Mouse (Mus musculus): ENCODE data around the gene Adamts5. TPM values are rescaled to one million over a fixed set of nuclear protein-coding genes. Genes with fewer than 3 reads are reported as not detected.

Adamts5 gene
- total RNA-seq (2021), result under 1 TPM; 0.37 to 0.67 TPM
- long read RNA-seq, experiment 1, result 0 reads
- long read RNA-seq, experiment 2, result 0 reads

DNA sequence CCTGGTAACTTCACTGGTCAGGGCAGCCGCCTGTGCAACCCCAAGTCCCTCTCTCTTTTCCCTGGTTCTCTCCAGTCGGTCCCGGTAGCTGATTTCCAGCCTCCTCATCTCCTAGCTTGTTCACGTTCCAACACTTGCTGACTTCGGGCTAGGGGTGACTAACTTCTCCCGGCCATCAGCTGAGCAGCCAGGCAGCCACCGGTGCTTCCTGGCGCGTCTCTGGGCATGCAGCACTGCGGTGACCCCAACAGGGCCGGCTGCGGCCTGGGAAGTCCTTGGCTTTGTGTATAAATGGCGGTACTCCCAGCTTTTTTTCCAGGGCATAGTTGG is at the start of gene Adamts5:
TSS of gene Adamts5 (minus strand) at position 248 of the 330 bp plus-strand sequence.
- no peak for TF ChIP-seq CTCF (conservative IDR thresholded peaks at IDR 0.05)
- Histone ChIP-seq H3K27ac (peak within 1 kb of the TSS; percentile 32; the same call in 1 of the 2 replicates), H3K4me3 (peak within 1 kb of the TSS; percentile 74)
- no peak for DNase-seq (ENCODE audit: low spot score in 2 of 2)

DNA sequence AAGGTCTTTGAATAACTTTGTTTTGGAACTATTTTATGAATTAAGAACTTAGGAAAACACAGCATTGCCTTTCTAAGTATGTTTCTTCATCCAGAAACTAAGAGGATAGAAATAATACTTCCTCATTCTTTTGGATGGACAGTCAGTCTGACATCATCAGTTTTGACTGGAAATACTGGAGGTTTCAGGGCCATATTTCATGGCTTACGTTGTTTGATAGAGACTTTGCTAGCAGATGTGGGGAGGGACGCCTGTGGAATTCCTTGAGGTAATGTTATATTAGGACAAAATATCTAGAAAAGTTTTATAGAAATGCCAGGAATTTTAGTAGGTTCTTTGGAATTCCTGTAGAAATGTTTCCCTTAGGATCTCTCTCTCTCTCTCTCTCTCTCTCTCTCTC is 48.7 kb upstream of the Adamts5 start:
- Histone ChIP-seq H3K4me3 (no peak overlapping the region), H3K27ac (no peak overlapping the region)
- TF ChIP-seq CTCF (conservative IDR thresholded peaks at IDR 0.05), result no peak
- DNase-seq (ENCODE audit: low spot score in 2 of 2), result no peak

DNA sequence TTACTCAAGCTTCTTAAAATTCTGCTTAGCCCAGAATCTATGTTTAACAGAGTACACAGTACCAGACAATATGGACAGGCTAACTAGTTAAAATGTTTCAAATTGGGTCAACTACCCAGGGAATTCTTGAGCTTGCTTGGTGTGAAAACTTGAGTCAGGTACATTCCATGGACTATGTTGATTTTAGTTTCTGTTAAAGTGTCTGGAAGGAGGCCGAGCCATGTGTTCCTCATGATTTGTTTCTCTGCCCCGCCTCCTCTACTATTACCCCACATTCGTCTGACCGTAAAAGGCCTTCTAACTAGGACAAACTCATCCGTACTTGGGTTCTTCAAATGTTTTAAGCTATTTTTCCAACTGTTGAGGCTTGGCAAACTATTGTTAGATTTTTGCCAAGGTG is 24.4 kb upstream of the Adamts5 start:
- no peak overlapping the region for H3K27ac ChIP-seq
- no peak for DNase-seq (ENCODE audit: low spot score in 2 of 2)
- TF ChIP-seq CTCF (conservative IDR thresholded peaks at IDR 0.05), result no peak
- no peak overlapping the region for H3K4me3 ChIP-seq

DNA sequence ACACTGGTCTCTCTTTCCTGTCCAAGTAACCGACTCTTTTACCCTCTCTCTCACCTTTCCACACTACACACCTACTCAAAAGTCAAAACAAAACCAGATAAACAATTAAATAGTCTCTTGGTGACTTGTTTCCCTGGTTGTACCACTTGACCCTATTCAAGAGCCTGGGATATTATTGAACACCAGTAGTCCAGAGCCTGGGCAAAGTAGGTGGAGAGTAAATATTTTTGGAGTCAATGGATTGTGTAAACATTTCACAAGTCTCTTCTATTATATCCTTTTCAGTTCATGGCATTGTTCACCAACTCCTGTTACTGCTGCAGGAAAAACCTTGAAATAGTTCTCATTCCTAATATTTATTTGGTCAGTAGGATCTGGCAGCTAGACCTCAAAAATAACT is 20.8 kb upstream of the Adamts5 start:
- no peak overlapping the region for H3K27ac ChIP-seq
- no peak for TF ChIP-seq CTCF (conservative IDR thresholded peaks at IDR 0.05)
- no peak overlapping the region for H3K4me3 ChIP-seq
- DNase-seq (ENCODE audit: low spot score in 2 of 2), result no peak

DNA sequence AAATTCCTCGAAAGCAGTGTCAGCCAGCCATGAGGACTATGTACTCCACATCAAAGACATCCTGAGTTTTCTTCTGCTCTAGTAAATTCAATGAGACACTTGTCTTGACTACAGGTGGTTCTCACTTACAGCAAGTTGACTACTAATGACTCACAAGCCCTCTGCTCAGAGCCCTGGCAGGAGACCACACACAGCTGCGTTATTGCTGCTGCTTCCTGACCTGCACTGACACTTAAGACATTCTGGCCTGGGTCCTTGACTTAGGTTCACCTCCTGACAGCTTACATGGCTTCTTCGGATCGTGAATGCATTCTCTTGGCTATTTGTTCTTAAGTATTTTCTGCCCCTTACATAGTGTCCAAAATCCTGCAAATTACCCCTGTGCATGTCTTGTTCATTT is 18.5 kb upstream of the Adamts5 start:
- Histone ChIP-seq H3K27ac (no peak overlapping the region), H3K4me3 (no peak overlapping the region)
- DNase-seq (ENCODE audit: low spot score in 2 of 2), result no peak
- no peak for TF ChIP-seq CTCF (conservative IDR thresholded peaks at IDR 0.05)

DNA sequence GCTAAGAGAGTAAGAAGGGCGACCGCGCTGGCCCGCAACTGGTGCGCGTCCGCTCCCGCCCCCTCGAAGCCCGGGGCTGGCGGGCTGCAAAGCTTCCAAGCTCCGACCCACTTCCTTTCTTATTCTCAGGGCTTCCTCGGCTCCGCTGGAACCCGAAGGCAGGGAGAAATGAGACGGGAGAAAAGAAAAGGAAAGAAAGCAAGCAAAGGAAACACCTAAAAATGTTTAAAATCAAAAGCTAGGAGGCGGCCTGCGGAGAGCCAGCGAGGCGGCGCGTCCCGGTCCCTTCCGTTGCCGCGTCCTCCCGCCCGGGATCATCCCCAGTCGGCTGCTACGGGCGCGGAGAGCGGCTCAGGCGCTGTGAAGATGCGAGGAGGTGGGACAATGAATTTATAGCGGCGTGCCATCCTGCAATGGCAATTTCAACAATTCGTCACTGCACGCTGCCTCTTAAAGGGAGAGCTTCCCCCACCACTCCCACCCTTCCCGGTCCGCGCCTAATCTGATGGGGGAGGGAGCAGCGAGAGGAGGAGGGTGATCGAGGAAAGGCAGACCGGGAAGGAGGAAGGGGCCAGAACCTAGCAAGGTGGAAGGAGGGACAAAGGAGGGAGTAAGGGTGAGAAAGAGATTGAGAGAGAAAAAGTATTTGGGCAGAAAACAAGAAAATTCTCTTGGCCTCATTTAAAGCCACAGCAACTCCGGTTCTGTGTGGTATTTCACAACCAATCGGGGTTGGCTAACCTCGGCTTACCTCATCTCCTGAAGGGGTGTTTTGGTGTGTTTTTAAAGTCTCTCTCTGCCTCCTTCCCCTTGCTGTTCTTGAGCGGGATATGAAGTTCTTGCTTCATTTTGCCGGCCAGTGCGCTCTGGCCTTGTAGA is 687 bp downstream of the Adamts5 start:
- Histone ChIP-seq H3K4me3 (peak overlapping the region; percentile 74), H3K27ac (peak overlapping the region; percentile 32; the same call in 1 of the 2 replicates)
- no peak for TF ChIP-seq CTCF (conservative IDR thresholded peaks at IDR 0.05)
- peak in 1 of 2 experiments; percentile 18 for DNase-seq (ENCODE audit: low spot score in 2 of 2)

DNA sequence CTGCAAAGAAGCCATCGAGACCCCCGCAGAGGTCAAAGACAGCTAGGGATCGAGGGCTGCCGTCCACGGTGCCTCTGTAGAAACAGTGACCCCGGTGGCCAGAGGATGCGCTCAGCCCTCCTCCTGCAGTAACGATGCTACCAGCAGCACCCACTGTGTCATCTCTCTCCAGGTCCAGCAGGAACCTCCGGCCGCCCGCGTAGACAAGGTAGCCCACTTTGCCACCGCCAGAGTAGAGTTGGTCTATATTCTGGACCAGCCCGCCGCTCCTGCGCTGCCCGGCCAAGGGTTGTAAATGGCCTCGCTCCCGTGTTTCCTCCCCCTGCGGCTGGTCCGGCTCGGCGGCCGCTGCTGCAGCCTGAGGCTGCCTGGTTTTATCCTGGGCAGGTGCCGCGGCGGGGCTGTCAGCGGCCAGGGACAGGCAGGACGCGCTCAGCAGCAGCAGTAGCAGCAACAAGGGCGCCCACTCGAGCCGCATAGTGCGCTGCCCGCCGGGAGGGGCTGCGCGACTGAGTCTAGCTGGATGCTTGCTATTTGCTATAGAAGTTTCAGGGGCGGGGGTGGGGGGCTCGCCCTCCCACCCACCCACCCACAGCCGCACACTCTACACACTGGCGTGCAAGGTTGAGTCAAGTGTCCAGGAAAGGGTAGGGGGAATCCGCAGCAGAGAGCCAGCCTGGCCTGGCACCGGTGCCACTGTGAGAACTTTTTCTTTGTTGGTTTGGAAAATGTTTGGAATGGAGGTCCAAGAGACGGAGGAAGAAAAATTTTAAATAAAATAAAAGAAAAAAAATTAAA is 1.6 kb downstream of the Adamts5 start:
- H3K4me3 ChIP-seq, result peak overlapping the region; percentile 74
- peak in 1 of 2 experiments; percentile 14 for DNase-seq (ENCODE audit: low spot score in 2 of 2)
- H3K27ac ChIP-seq, result no peak overlapping the region
- TF ChIP-seq CTCF (conservative IDR thresholded peaks at IDR 0.05), result no peak

DNA sequence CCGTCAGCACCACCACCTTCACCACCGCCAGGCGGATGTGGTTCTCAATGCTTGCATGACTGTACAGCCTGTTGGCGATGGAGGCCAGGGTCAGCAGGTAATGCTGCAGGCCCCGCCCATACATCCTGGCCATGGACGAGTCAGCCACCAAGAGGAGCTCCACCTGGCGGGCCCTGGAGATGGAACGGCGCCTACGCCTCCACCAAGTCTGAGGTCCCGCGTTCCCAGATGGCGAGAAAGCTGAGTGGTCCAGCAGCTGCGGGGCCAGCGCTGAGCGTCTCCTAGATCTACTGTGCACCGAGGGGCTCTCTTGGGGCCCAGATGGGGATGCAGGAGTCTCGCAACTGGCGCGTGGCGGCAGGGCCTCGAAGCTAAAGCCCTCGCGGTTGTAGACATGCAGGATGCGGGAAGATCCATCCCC is 2.3 kb downstream of the Adamts5 start:
- Histone ChIP-seq H3K27ac (no peak overlapping the region), H3K4me3 (peak overlapping the region; percentile 74)
- peak; percentile 30; the same call in 1 of the 2 replicates for TF ChIP-seq CTCF (conservative IDR thresholded peaks at IDR 0.05)
- no peak for DNase-seq (ENCODE audit: low spot score in 2 of 2)

DNA sequence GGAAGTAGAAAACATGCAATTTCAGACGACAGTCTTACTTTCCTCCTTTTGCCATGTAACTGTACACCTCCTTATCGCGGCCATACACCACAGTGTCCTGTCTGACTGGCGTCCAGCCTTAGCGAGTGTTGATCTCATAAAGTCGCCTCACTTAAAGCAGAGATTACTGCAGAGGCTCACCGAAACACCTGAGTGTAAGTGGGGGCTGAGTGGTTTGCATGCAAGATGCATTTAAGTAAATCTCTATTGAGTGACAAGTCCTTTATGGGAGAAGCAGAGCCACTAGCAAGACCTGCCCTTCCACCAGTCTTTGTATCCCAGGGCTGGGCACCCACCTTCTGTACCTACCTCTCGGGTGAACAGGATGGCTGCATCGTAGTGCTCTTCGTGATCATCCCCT is 2.8 kb downstream of the Adamts5 start:
- no peak for TF ChIP-seq CTCF (conservative IDR thresholded peaks at IDR 0.05)
- no peak overlapping the region for H3K27ac ChIP-seq
- no peak for DNase-seq (ENCODE audit: low spot score in 2 of 2)
- no peak overlapping the region for H3K4me3 ChIP-seq

DNA sequence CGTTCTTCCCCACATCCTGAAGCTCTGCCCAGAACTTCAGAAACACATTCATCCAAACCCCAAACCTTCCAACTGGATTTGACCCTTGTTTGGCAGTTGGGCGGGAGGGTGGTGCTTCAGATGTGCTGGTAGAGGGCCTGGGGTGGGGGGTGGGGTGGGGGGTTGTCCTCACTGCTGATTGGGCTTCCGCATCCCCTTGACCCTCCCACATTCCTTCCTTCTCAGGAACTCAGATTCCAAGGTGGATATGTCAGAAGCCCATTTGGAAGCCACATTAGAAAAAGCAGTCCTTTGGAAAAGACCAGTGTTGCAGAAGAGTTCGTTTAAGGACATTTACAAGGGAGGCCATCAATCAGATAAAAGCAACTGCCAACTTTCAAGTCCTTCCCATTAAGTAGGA is 3.2 kb downstream of the Adamts5 start:
- H3K4me3 ChIP-seq, result no peak overlapping the region

DNA sequence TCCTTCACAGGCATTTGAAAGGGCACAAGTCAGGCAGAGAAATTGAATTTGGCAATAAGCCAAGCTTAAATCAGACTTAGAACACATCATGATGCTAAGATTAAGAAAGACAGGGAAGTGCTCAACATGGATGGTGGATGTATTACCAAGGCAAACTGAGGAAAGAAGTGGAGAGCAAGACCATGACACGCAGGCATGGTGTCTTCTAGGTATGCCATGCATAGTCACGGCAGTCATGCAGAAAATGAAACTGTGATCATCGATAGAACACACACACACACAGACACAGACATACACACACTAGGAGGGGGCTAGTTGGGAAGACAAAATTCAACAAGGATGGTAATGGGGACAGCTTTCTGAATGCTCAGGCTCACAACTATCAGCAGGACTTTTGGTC is 3.8 kb downstream of the Adamts5 start:
- H3K4me3 ChIP-seq, result no peak overlapping the region
- H3K27ac ChIP-seq, result no peak overlapping the region
- no peak for DNase-seq (ENCODE audit: low spot score in 2 of 2)
- TF ChIP-seq CTCF (conservative IDR thresholded peaks at IDR 0.05), result no peak

More for the DNA sequence above, 3.2 kb downstream of the Adamts5 start:
- TF ChIP-seq CTCF (conservative IDR thresholded peaks at IDR 0.05), result no peak
- no peak for DNase-seq (ENCODE audit: low spot score in 2 of 2)
- H3K27ac ChIP-seq, result no peak overlapping the region

DNA sequence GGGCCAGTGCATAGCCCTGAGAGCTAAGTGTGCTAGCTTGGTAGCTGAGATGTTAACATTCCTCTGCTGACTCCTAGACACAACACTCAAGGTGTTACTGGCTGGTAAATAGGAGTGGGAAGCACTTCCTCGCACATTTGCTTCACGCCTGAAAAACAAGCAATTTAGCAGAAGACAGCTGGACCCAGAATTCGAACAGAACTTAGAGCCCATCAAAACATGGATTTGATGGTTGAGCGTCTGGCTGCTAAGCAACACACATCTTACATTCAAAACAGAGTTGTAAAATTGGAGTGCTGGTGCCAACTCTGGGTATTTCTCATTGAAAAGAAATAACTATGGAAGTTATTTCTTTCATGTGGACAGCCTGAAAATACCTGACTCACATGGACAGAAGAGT is 5.7 kb downstream of the Adamts5 start:
- Histone ChIP-seq H3K27ac (no peak overlapping the region), H3K4me3 (no peak overlapping the region)
- TF ChIP-seq CTCF (conservative IDR thresholded peaks at IDR 0.05), result no peak
- peak; percentile 26 to 68 for DNase-seq (ENCODE audit: low spot score in 2 of 2)

DNA sequence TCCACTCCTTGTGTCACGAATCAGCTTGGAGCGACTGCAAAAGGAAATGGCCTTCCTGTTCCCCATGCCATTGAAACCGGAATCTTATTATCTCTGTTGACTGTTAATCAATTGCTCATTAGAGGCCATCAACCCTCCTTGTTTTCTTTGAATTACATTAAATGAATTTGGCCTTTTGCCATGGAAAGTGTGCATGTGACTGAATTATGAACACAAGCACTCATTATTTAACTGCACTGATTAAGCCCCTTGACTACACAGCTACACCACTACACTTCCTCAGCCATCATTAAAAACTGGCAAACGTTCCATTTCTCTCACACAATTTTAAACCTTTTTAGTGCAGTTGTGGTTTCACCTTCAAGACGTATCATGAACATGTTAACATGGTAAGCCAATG is 11.8 kb downstream of the Adamts5 start:
- DNase-seq (ENCODE audit: low spot score in 2 of 2), result no peak
- no peak for TF ChIP-seq CTCF (conservative IDR thresholded peaks at IDR 0.05)
- no peak overlapping the region for H3K27ac ChIP-seq
- no peak overlapping the region for H3K4me3 ChIP-seq

All from layer of hippocampus, adult 2 months (tissue).